Mouse (Mus musculus): ENCODE measurements around the gene Scrn3.

Gene Scrn3

DNA sequence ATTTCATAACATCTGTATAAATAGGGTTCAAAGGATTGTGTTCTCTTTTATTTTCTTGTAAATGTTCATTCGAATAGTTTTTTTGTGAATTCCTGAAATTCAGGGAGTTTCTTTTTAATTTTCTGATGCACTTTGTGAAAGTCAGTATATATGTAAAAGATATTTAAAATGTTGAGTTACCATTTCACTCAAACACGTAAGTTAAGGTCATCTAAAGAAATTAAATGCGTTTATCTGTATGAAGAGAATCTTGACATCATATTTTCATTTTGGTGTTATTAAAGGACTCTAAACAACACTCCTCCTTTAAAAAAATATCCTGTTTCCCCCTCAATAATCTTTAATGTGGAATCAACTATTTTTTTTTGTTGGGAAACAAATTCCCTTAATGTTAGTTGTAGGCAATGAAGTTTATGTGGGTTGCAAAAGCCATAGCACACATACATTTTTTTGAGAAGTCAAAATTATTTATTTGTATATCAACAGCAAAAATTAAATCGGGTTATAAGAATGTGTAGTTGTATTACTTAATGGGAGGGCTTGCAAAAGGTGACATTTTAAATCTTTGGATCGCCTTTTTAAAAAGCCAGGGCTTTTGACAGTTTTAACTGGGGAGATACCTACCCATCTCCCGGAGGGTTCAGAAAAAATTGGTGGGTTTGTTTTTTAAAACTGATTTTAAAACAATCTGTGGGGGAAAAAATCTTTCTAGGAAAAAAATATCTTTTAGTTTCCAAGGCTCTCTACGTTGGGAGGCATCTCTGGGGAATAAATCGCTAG is 37.0 kb upstream of the Scrn3 start:
- no peak for DNase-seq (ENCODE audit: low read depth)

DNA sequence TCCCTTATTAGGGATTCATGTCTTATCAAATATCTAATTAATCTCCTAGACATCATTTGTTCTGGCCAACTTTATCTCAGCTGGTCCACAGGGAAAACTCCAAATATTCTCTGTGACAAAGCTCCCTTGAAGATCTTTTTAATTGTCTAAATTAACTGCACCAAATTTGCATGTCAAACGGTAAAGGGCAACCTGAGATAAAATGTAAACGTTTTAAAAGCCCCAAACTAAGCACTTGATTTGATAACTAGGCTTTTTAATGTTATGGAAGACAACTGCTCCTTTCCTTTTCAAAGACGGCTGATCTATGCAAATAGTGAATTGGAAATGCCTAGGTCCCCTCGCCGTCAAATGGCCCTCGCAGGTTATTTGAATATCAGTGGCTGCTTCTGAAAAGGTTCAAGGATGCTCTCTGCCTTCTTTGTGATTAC is 36.2 kb upstream of the Scrn3 start:
- DNase-seq (ENCODE audit: low read depth), result no peak

DNA sequence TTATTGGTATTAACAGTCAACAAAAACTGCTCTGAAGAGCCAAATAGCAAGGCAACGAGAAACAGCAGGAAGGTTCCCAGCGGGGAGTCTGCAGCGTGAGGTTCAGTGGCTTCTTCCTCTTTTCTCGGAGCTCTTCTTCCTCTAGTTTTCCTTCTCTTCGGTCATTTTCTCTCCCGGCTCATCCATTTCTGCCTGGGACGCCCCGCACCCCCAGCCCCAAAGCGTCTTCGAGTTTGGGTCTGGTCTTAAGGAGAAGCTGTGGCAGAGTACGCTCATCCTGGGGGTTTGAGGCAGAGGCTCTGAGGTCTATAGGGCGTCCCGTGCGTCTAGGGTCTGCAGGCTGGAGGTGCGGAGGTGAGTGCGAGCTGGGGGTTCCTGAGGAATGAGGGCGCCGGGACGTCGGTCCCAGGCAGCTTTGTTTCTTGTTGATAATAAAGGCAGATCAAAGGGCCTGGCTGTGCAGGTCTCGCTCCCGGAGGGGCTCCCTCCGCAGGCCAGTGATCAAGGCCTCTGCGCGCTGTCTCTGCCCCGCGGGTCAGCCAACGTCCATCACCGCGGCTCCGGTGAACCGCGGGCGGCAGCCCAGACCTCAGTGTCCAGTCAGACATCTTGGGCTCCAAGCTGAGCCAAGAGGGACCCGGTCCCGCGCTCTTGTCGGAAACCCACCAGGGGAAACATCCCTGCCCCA is 35.2 kb upstream of the Scrn3 start:
- no peak for DNase-seq (ENCODE audit: low read depth)

DNA sequence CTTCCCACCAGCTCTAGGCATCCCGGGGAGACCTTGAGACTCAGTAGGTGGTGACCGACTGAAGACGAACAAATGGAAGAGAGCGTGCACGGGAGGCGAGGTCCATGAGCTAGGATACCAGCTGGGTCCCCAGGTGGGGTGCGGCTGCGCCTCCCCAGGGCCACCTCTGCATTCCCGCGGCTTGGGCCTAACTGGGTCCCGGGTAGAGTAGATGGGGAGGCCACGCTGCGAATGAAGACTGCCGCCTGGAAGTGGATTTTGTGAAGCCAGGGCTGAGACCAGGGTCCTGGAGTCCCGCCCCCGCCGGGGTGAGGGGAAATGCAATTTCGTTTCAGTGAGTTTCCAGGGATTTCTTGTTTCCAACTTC is 34.7 kb upstream of the Scrn3 start:
- DNase-seq (ENCODE audit: low read depth), result no peak

DNA sequence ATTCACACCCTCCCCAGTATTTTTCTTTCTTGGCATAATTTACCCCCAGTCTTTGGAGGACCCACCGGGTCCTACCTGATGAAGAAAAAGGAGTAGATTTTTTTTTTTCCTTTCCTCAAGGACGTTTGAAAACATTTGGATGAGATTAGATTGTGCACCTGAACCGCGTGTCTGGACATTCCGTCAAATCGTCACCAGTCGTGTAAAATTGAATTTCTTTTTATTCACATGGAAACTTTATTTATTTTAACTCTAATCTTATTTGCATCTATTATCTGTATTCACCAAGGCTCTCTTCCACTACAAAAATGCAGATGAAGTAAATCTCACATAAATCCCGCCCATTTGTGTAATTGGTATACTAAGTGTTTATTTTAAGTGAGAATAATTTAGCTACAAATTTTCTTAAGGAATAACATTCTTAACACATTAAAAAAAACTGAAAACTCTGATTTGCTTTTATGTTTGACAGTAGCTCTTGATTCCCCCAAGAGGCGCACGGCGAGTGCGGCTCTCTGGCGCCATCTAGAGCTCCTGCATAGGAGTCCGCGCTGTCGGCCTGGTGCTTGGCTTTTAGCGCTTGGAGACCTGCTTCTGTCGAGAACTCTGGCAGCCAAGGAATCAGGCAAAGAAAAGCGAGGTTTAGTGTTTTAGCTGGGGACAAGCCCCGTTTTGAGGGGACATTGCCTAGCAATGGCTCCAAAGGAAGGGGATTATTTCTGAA is 34.1 kb upstream of the Scrn3 start:
- peak; percentile 66 for DNase-seq (ENCODE audit: low read depth)

DNA sequence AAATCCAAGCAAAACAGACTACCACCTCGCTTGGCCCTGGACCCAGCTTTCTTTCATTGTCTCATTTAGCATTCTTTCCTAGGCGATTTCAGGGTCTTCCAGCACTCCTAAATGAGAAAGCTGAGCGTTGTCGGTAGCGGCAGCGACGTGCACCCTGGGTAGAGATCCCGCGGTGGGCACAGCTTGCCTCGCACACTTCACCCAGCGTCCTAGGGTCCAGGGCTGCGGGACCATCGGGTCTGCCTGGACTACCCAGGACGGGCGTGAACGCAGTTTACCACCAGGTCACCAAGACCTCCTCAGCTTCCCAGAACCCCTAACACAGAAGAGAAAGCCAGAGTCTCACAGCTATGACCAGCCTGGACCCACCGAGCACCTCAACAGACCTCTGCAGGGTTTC is 33.5 kb upstream of the Scrn3 start:
- no peak for DNase-seq (ENCODE audit: low read depth)

DNA sequence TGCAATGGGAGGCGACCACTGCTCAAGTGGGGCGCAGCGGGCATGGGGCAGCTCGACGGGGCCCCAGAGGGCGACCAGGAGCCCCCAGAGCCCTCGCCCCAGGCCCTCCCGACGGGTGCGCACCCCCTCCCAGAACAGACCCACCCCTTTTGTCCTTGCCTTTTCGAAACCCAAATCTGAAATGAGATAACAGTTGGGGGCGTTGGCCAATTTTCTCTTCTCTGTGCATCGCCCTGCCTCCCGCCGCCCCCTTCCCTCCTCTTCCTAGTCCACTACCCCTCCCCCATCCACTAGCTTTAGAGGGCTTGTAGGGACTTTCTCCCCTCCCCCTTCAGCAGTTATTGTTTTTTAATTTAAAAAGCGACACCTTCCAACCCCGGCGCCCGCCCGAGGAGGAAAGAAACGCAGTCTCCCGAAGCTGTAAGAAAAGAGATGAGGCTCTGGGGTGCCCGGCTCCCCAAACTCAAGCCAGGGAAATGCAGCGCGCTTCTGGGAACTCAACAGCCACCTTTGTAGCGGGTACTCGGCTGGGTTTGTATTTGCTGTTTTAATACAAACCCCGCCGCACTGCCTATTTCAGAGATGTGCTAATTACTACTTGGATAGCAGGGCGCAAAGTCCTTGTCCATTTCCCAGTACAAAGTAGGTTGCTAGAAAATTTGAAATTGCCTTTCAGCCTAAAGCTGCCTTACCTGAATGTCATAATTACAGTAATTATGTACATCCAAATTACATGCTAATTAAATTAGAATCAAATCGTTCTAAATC is 32.9 kb upstream of the Scrn3 start:
- DNase-seq (ENCODE audit: low read depth), result no peak

DNA sequence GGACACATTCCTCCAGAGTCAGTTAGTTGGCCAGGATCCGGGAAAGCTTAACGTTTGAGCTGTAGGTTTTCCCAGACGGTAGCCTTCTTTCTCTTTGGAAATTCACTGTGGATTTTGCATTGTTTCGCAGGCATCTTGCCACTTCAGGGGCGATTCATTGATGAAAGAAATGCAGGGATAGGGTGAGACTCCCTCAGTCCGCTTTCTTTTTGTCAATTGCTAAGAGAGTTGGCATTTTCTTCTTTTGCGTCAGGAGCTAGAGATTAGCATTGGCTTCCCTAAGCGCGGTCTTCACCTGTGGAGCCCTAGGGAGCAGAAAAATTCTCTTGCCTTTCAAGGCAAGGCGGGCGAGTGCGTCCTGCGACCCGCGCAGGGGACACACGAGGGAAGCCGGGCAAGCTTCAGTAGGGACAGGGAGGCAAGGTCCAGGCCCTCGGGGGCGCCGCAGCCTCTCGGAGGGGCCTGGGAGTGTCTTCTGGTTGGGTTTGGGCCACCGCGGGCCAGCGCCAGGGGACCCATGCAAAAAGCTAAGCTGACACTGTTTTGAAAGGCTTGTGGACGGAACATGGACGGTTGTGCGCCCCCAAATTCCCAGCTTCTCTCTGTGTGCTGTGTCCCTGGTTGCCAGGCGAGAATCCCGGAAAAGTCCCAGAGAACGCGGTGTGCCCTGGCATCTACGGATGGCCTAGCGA is 31.9 kb upstream of the Scrn3 start:
- no peak for DNase-seq (ENCODE audit: low read depth)

DNA sequence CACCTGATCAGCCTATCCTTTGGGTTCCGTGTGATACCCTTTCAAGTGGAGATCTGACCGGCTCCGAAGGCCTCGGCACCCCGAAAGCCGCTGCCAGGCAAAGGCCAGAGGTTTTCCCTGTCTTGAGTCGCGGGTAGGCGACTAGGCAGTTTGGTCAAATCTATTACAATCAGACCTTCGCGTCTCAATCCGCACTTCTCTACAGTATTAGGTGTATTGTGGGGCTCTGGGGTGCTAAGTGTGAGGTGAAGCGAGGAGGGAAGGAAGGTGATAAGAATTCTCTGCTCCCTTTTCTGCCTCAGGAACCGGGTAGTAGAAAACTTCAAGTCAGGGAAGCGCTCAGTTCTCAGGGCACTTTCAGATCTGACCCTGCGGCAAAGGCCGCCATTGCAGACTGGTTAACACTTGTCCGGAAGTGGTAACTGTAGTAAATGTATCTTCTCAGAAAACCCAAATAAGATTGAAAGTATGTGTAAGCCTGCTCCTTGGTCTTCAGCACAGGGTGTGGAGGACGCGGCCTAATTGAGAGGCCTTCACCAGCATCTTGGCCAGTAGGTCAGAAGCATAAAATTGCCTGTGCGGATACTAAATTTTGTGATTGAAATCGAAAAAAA is 31.2 kb upstream of the Scrn3 start:
- DNase-seq (ENCODE audit: low read depth), result no peak

DNA sequence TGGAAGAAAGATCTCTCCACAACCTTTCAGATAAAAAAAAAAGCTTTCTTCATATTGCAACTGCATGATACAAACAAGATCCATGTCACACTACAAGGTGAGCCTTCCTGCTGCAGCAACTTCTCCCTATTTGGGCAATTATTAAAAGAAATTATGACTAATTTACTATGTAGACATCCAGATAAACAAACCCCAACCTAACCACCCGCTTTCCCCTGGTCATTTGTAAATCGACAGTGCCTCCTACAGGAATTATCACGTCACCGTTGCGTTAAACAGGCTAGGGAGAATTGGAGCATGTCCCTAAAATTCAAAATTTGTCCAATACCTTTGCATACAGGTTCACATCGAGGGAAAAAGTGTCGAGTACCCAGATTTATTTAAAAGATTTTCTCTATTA is 30.7 kb upstream of the Scrn3 start:
- DNase-seq (ENCODE audit: low read depth), result no peak

DNA sequence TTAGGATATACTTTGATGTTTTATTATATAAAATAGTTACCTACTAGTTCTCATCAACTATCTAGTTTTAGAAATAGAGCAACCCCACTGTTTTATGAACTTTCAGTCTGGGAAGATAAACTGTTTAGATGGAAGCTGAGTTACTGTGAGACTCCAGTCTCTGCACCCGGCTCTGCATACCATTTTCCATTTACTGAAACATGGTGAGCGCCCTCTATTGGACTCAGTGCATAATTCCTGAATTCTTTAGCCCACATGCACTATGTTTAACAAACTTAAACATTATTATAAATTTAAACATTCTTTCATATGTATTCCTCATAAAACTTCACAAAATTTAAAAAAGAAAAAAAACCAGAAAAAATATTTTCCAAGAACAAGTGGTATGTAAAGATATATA is 26.8 kb upstream of the Scrn3 start:
- no peak for DNase-seq (ENCODE audit: low read depth)

DNA sequence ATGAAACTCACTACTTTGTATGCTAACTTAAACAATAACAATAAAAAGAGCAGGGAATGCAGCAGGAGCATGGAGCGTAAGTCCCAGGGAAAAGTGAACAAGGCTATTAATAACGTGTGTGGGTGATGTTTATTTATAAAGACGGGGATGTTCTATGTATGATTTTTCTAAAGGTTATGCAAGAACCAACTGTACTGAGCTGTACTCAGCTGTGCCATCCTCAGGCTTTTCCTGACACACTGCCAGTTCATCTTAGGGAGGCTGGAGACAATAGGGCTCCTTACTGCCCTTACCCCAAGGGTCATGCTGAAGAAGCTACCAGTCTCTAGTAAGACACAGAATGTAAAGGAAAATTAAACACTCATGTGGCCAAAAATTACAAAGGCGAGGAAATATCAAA is 21.3 kb upstream of the Scrn3 start:
- DNase-seq (ENCODE audit: low read depth), result no peak

DNA sequence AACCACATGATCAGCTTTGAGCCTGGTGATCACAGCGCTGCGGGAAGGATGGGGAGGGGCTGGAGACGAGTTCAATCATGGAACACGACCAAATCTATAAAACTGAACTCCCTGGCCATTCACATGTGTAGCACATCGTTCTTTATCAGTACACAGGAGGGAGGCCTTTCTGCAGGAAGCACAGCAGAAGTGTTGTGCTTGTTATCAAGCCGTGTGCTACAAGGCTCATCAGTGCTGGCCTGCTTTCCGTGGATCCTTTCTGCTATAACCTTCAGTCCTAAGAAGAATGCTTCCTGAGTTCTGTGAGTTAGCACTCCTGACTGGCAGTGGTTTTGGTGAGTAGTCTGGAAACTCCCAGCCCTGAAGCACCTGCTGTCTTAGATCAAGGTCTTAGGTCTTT is 17.4 kb upstream of the Scrn3 start:
- no peak for DNase-seq (ENCODE audit: low read depth)

DNA sequence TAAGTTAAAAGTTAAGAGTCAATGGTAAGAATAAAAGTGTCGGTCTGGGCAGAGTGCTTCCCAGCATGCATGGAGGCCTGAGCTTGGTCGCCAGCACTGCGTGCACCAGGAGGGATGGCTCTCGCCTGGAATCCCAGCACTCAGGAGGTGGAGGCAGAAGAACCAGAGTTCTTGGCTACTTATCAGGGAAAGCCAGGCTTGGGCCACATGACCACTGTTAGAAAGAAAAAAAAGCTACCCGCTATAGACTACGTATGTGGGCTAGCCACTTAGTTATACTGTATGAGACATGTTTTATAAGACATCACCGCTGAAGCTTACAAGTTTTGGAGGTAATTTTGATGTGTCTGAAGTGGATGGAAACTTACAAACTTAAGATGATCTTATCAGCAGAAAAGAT is 14.2 kb upstream of the Scrn3 start:
- no peak for DNase-seq (ENCODE audit: low read depth)

DNA sequence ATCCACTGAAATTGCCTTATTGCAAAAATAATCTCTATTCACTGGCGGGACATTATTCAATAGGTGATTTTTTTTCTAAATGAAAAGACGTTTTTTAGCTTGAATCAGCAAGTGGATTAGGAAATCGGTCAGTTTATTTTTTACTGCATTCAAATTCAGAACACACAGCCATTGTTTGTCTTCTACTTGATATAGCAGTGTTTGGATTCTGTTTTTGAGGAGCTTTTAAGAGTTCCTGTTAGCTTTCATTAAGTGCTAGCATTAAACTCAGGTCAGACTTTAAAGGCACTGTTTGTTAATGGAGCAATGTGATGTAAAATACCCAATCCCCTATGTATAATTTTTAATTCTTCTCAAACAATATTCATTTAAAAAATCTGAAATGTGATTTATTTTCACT is 13.6 kb upstream of the Scrn3 start:
- no peak for DNase-seq (ENCODE audit: low read depth)

DNA sequence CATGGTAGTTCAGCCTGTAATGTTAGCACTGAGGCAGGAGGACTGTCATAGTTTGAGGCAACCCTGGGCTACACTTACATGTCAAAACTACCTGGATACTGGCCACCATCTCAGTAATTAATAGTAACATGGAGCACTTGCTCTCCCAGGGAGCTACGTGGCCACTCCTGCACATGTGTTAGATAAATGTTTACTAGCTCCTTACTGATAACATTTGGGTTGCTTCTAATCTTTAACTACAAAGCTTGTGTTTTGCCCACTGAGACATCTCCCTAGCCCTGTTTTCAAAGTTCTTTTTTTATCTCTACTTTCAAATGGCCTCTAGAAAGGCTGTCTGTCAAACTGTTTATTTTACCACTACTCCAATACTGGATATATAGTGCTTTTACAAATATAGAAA is 10.4 kb upstream of the Scrn3 start:
- DNase-seq (ENCODE audit: low read depth), result no peak

DNA sequence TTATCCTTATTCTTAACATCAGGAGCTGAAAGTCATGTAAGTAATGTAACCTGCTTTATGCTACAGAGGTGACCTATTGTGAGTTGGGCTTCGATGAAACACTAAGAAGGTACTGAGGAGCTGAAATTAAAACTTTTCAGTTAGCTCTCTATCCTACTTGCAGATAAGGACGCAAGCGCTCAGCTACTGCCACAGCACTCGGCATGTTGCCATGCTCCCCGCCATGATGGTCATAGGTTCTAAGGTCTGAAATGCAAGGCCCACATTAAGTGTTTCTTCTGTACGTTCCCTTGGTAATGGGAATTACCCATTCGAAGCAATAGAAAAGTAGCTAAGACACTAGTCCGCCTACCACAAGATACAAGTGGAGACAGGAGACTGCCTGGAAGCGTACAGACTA is 9.7 kb upstream of the Scrn3 start:
- no peak for DNase-seq (ENCODE audit: low read depth)

DNA sequence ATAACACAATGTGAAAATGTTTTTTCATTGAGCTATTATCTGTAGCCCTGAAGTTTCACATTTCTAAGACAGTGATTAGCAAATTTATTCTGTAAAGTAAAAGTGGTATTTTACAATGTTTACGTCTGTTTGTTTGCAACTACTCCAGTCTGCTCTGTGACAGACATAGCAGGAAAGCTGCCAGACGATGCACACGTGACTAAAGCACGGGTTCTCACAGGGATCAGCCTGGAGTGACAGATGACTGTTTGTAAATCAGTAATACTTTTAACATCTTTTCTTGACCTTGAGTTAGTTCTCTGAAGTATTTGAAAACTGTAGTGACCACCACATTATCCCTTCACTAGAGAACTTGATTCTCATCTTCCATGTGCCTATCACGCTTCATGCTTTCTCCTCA is 7.9 kb upstream of the Scrn3 start:
- DNase-seq (ENCODE audit: low read depth), result no peak

DNA sequence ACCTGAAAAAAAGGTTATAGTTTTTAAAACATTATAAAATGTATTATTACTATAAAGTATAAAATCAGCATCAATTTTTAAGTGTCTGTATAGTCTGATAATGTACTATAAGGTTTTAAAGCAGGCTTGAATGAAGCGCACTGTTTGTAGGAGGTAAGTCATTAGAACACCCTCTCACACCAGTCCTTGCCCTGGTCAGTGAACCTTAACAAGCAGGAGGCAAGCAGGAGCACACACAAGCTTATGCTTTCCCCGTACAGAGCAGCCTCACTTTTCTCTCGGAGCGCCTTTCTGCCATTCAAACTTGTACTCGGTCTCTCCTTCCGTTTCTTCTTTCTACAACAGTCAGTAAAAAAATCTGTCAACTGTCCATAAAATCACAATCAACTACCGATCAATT is 6.4 kb upstream of the Scrn3 start:
- no peak for DNase-seq (ENCODE audit: low read depth)

DNA sequence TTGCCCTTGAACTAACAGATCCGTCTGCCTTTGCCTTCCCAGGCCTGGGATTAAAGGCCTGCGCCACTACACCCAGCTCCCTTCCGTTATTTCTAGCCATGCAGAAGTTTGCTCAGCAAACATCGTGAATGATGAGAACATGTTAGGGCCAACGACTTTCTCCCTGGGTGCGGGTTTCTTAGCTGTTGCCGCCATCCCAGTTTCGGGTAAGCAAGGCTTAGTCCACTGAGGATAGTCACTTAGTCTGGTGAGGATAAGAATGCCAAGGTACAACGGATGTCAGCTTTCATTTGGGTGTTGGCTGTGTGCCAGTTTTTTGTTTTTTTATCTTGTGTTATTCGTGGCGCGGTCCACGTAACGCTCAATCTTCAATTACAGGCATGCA is 708 bp downstream of the Scrn3 start:
- peak; percentile 18 for DNase-seq (ENCODE audit: low read depth)

DNA sequence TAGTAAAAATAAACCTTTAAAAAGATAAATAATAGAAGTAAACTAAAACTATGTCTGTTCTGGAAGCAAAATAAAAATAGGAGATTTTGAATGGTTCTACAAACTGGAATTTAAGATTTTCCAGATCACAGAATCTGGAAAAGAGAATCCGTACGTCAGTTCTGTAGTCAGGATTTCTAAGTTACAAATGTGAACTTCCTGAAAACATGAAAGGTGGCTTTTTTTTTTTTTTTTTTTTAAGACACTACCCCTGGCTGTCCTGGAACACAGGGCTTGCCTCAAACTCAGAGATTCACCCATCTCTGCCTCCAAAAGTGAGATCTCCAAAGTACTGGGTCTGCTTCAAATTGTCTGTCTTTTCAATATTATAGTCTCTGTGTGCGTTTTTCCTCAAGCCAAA is 1.9 kb downstream of the Scrn3 start:
- DNase-seq (ENCODE audit: low read depth), result no peak

DNA sequence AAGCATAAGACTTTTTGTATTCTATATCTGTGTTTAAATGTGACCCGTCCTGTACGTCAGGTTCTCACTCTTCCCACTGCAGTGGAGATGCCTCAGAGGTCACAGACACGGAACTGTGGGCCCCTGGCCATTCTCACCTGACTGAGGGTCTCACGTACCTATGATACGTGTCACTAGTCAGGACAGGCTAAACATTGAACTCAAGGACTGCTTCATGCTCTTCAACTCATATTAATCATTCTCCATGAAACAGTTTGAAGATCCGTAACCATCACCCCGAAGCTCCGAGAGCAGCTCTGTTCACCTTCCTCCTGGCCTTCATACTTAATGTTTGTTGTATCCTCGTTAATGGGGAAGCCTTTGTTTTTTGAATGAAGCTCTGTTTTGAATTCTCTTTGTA is 5.0 kb downstream of the Scrn3 start:
- no peak for DNase-seq (ENCODE audit: low read depth)

All from fibroblast of lung, adult 2 months (primary cell).